Mouse (Mus musculus) mesoderm, embryonic 11.5 days (tissue): ENCODE results near the gene P2rx3.
A peak's percentile ranks its signal among the peaks of the same experiment; 100 is the strongest.

Experiments
- DNase-seq: peaks from one replicate; pipeline ENCODE4 v3.0.0-alpha.2; 2012; ENCODE audit warnings: low read depth, low spot score

The P2rx3 gene

DNA sequence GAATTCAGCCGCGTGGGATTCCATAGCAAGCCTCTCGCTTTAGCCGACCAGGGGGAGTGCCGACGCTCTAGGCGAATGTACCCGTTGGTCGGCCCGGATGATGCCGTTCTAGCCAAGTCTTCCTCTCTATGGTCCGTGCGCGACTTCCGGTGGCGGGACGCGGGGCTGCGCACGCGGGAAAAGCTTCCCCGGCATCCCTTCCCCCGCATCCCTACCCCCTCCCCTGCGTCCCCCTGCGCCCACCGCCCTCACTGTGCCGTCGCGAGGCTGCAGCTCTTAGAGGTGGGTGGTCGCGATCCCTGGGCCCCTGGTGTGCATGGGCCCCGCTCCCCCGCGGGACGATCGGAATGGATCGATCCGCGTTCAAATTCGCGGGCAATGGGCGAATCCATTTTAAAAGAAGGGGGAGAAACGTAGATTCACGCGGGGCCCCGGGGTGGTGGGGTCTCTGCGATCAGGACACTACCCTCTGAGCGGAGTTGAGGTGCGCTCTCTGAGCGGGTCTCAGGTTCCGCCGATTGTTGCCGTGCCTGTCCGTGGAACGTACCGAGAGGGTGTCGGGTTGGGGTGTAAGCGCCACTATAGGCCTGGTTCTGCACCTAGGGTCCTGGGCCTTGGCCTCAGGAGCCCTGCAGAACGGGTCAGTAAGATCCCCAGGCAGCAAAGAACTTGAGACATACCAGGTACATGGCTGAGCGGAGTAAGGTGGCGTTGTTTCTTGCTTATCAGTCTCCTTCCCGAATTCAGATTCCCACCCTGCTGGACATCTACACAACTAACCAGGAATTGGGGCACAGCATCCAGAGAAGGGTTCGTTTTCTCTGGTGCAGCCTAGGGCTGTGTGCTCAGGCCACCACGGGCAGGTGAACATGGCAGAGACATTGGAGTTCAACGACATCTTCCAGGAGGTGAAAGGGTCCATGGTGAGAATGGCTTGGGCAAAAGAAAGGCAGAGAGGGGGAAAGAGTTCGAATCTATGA is at the start of gene P2rx3, which contains the start of gene Ssrp1:
Gene P2rx3, minus strand, starts transcription at position 416 of the 980 bp plus-strand sequence.
Gene Ssrp1, plus strand, starts transcription at position 188 of the 980 bp plus-strand sequence.
- peak; percentile 95 for DNase-seq

DNA sequence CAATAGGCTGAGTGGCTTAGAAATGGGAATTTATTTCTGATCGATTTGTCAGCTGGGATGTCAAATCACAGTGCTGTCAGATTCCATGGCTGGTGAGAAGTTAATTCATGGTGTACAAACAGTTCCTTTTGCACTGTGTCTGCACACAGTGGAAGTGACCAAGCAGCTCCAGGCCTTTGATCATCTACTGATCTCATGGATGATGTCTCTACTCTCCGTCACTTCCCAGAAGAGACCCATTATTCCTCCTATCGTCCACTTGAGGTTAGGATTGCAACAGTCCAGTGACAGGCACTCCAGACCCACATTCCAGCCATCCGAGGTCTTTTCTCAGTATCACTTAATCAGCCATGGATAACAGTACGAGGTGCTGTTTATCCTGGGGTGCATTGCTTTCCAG is 36.5 kb upstream of the P2rx3 start:
- DNase-seq, result no peak

DNA sequence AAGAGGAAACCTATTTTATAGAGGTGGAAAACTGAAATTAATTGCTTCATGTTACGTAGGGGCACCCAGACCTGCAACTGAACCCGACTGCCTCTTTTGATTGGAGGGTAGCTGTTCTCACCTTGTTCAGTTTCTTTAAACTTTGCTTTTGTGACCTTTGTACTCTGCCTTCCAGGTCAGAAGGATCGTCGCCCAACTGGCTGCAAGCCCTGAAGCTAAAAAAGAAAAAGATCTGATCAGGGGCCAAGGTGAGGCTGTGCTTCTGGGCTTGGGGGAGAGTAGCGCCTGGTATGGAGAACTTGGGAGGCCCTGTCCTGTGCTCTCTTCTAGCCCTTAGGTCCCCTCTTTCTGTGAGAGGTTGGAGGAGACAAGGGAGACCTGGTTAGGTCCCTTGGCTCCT is 34.7 kb upstream of the P2rx3 start:
- DNase-seq, result no peak

DNA sequence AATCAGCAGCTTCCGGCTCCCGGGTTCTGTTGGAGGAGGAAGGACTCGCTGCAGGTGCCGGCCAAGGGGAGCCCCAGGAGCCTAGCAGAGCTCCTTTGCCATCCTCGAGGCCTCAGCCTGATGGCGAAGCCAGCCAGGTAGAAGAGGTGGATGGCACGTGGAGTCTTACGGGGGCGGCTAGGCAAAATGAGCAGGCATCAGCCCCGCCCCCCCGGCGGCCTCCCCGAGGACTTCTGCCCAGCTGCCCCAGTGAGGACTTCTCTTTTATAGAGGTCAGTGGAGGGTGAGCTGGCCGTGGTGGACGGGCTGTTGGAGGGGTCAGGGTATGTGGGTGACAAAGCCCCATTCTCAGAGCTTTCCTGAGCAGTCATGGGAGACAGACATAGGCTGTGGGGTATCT is 32.8 kb upstream of the P2rx3 start:
- DNase-seq, result no peak

DNA sequence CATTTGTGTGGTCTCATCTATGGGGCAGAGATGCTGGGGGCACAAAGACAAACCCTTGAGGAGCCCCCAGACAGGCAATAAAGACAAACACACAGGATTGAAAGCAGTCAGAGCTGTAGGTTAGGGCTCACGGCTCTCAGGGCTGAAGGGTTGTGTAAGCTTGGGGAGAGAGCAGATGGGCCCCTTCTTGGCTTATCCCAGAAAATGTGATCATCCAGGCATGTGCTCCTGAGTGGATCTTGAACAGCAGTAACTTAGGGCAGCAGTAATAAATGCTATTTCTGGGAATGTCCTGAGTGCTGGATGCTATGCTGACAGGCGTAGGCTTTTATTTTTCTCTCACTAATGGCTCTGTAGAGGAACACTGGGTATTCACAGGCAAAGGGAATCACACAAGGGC is 31.4 kb upstream of the P2rx3 start:
- no peak for DNase-seq

DNA sequence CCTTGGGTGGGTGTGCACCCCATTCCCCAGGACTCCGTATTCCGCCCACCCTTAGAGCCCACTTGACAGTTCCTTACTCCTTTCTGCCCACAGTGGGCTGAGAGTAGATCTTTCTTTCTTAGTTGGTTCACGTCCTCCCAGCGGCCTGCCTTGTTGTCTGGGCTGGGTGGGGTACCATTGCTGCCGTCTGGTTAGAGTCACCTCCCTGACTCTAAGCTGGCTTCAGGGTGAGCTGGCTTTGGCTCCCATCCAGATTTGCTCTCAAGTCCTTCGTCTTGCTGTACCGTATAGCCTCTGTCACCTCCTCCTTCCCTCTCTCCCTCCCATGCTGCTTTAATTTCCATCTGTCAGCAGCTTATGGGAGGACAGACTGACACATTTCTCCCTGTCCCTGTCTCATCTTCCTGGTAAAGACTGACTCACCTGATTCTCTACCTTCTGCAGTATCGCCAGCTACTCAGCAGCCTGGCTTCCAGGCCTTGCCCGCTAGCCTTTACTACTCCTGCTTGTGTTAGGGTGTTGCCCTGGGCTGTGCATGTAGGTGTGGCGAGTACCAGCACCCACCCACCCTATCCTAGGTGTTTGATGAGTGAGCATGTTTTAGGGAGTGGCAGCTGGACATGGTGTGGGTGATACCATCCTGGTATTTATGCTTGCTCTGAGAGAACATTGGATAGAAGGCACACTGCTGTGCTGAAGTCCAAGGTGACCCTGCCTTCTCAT is 30.8 kb upstream of the P2rx3 start:
- DNase-seq, result no peak

DNA sequence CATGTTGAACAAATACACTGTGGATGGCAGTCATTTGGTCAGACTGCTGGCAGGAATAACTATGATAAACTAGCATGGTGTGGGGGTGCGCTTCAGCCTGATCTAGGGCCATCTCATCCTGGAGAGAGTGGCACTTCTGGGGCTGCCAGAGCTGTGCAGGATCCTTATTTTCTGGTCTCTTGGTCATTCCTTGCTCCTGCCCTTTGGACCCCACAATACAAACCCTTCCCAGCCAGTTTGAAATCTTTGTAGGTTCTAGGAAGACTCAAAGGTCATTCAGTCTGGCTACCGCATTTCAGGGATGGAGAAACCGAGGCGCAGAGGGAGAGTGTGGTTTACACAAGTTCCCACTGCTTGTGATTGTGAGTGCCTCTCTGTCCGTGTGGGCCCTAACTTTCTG is 29.7 kb upstream of the P2rx3 start:
- DNase-seq, result no peak

DNA sequence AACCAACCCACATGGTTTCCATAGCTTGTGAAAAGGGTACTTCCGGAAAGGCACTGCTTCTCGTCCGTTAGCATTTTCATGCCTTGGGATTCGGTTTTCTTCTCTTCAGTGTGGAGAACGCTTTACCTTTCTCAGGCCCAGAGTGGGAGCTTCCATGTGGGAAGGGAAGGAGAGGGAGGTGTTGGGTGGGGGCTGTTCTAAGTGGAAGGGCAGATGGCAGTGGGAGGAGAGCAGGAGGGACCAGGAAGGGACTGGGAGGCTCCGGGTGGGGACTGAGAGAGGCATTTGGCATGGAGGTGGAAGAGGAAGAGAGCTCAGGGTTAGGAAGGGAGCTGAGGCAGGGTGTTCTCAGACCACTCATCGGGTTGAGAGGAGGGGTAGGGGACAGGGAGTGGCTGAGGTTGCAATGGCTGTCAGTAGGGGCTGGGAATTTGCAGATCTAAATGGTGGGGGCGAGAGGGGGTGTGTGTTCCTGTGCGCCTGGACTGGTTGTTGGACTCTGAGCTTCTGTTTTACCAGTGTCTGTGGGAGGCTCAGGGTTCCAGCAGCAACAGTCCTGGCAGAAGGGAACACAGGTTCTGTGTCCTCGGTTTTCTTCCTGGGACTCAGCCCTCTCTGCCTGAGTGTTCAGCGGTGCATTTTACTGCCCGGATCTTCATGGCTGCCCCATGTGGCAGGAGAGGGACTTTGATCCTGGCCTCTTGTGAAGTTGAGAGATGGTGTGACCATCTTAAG is 28.0 kb upstream of the P2rx3 start:
- DNase-seq, result no peak

DNA sequence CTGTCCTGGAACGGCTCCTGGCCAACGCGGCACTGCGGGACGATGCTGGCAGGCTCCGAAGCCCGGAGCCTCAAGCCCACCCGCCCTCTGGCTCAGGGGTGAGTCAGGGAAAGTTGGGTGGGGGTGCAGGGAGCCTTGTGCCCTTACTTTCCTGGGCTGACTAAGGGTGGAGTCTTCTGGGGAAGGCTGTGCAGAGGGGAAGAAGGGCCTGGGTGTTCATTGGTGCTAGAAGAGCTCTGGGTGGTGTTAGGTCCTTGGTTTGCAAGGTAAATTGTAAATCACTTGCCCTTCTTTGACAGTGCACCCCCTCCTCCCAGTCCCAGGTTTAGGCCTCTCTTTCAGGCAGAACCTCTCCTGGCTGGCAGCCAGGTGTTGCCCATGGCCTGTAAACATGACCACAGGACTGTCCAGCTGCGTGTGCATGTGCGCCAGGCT is 23.9 kb upstream of the P2rx3 start:
- DNase-seq, result no peak

DNA sequence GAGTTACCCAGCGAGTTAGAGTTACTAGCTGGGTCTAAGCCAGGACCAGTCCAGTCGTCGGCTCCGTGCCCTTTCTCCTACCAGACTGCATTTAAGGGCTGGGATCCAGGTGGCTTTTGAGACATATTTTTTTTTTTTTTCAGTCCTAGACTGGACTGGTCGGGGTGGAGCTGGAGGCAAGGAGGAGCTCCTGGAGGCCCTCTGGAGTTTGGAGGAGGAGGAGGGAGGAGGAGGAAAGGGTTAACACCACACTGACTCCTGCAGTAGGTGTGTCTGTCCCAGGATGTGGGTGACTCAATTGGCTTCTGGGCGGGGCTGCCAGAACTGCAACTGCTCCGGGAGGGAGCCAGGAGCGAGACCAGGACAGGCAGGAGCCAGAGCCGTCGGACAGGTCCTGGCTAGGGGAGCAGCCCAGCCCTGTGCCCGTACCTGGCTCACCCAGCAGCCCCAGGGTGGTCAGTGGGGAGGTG is 23.4 kb upstream of the P2rx3 start:
- DNase-seq, result no peak

DNA sequence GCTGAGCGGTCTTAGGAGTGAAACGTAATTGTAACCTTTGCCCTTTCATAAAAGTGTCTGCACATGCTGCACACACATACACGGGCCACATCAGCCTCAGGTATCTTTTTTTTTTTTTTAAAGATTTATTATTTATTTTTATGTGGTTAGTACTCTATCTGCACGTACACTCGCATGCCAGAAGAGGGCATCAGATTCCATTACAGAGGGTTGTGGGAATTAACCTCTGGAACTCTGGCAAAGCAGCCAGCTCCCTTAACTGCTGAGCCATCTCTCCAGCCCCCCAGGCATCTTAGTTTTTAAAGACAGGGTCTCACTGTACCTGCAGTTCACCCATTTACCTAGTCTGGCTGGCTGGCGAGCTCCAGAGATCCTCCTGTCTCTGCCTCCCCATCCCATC is 22.4 kb upstream of the P2rx3 start:
- no peak for DNase-seq

DNA sequence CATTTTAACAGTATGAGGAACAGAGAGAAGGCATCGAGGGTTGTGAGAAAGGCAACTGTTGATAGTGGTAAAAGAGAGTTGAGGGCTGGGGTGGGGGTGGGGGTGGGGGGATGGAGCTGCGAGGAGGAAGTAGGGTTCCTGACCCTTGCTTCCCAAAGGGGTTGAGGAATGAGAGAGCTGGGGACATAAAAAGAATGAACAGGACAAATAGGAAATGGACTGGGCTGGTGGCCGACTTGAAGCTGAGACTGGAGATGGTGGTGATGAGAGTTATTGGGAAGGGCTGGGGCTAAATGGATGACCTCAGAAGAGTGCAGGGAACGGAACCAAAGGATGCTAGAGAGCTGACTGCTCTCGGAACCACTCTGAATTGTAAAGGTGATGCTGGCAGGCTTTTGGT is 19.4 kb upstream of the P2rx3 start:
- no peak for DNase-seq

DNA sequence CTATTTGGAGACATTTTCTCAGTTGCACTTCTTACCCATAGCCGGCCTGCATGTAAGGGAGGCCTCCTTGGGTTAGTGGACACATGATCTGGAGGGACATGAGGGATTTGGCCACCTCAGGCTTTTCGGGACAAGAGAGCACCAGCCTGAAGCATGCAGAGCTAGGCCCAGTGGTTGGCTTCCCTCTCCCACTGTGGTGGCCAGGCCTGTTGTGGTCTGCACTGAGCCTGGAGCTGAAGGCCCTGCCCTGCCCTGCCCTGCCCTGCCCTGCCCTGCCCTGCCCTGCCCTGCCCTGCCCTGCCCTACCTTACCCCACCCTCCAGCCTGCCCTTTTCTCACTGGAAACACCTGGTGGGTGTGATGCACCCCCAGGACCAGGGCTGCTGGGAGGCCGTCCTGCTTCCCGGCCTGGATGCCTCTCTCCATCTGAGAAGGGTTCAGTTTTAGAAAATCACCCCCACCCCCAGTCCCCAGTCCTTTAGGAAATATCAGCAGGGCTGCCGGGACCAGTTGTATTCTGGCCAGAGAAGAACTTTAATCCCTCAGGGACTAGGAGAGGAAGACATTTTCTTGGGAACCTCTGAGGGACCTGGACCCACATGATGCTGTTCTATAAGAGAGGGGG is 16.0 kb upstream of the P2rx3 start:
- no peak for DNase-seq

DNA sequence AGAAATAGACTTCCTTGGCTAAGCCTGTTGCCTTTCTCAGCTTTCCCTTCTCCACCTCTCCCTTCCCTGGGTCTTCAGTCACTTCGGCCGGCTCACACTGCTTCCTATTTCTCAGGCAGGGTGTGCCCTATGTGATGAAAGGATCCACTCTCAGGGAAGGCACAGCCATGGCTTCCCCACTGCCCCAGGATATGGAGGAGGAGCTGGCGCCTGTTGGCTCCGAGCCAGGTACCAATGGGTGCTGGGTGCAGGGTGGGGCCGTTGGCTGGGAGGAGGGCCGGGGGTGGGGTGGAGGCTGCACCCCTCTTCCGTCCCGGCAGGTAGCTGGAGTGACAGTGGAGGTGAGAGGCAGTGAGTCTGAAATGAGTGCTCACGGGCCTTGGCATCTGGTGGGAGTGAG is 13.5 kb upstream of the P2rx3 start:
- DNase-seq, result no peak

DNA sequence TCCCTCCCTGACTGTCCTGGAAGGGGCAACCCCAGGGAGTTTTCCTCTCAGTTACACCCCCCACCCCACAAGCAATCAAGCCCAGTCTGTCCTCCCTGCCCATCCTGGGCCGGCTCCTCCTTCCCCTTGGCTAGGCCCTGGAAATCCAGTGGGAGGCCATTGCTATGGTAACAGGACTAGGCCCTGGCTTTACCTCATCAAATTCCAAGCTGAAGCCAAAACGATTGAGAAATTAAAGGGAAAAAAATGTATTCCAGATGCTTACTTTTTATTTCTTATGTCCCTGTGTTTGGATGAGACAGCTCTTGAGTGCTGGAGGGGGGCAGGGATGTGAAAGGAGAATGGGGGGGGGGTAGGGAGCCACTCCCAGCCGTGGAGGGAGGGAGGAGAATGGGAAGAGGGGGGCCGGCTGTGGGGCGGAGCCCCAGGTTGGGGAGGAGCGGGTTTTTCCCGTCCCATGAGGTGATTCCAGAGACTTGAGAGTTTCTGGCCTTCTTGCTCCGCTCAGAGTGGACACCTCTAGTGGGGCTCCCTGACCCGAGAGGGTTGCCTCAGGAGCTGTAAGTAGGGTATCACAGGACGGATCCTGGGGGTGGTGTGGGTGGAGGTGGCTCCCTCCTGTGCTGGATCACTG is 12.9 kb upstream of the P2rx3 start:
- DNase-seq, result peak; percentile 74

DNA sequence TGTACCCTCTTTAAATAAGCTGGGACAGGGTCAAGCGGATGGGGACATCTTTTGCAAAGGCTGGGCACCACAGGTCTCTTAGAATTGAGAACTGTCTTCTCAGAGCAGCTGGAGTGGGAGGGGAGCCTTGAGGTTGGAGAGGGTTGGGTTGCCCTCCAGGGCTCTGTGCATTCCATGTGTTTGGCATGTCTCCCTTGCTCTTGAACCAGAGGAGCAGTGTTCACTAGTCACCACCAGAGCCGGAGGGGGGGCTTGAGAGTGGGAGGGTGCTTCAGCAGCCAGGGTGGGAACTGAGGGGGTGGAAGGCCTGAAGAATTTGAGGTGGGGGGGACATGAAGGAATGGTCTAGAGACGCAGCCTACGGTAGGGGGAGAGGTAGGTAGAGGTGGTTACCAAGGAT is 12.0 kb upstream of the P2rx3 start:
- no peak for DNase-seq

DNA sequence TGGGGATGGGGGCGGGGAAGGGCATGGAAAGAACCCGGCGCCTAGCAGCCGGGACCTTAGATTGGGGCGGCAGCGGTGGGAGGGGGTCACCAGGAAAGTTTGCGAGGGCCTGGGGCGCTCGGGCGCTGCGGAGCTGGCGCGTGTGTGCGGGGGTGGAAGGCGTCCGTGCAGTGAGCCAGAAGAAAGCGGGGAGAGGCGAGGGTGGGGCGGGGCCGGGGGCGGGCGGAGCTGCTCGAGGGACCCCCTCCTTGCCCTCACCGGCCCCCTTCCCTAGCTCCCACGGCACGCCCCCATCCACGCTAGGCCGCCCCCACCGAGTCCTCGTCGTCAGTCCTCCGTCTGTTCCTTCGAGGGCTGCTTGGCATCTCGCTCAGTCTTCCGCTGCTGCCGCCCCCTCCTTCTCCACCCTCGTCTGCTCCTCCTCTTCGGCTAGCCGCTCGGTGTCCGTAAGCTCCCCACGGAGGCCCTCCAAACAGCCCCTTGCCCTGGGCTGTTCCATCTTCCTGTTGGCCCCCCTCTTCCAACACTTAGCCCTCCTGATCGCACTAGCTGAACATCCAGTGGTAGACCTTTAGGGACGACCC is 11.0 kb upstream of the P2rx3 start:
- DNase-seq, result peak; percentile 71

DNA sequence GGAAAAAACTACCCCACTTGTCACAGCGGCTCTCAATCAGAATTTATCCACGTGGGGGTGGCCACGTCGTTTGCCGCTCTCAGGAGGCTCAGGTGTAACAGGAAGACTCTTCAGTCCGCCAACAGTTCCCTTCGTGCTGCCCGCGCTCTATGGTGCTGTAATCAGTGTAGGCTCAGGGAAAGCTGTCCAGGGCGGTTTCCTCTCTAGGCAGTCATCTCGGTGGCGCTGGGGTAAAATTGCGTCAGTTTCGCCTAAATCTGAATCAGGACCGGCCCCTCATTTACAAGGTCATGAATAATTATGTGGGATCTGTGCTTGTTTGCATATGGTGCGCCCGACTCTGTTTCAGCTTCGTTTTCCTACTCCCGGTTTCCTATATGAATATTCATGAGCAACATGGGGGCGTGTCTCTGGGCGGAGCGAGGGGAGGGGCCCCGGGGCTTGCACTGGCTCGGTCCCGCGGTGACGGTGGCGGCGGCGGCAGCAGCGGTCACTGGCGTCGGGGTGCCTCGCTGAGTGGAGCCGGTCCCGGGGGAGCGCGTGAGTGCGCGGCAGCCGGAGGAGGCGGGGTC is 10.4 kb upstream of the P2rx3 start, which contains the start of gene Tnks1bp1:
Gene Tnks1bp1, plus strand, starts transcription at position 427 of the 572 bp plus-strand sequence.
- DNase-seq, result peak; percentile 94

DNA sequence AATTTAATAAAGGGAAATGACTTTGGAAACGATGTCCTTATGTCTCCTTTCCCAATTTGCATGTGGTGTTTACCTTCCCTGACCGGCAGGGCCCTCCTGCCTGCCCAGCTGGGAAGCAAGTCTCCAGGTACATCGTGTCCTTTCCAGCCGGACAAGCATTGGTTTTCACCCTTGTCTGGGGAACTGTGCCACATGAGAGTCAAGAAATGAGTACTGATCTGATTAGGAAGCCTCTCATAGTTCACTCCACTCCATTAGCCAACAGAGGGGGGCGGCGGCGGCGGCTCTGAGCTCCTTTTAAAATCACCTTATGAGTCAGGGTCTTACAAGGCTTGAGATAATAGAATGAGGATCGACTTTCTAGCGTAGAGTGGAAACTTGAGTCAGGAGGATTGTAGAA is 9.8 kb upstream of the P2rx3 start:
- no peak for DNase-seq

DNA sequence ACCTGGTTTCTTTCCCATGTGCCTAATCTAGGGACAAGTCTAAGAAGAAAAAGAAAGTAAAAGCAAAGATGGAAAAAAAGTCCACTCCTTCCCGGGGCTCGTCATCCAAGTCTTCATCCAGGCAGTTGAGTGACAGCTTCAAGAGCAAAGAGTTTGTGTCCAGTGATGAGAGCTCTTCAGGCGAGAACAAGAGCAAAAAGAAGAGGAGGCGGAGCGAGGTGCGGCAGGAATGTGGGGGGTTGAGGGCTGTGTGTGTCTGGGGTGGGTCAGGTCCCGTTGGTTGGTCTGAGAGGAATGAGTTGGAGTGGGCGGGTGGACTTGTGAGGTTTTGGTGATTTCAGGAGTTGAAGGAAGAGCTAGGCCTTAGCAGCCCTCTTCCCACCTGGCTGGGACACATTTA is 9.0 kb upstream of the P2rx3 start:
- no peak for DNase-seq
